Mouse (Mus musculus): ENCODE measurements around the gene Ugt1a9.

DNA sequence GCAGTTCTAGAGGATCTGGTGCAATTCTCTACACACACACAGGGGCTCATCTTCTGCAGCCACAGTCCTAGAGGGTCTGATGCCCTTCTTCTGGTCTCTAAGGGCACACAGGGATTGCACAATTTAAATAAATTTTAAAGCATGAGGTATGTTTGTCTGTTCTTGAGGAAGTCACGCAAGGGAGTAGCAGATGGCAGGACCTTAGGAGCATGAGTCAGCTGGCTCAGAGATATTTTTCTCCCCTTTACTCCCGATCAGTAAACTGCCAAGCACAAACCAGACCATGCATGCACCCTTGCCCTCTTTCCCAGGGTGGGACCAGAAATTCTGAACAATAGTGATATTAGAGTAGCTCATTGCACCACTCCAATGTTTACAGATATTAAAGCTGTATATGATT lies 87.8 kb downstream of the Ugt1a9 start:
- no peak for TF ChIP-seq CTCF (IDR thresholded peaks at IDR 0.05; ENCODE audit: control insufficient read depth, insufficient read depth, low read length)
- no peak for TF ChIP-seq POLR2A (IDR thresholded peaks at IDR 0.05; ENCODE audit: borderline replicate concordance, control insufficient read depth, low read depth, low read length)
